Mouse (Mus musculus) bone marrow macrophage, adult 2 months (primary cell): ENCODE results near the gene Ddx20.

Source experiments
- CTCF ChIP-seq: IDR thresholded peaks from 2 replicates; pipeline ENCODE4 v1.5.1; 2012; ENCODE audit warnings: low read depth, mild to moderate bottlenecking, low read length, moderate library complexity
- POLR2A ChIP-seq: IDR thresholded peaks from 2 replicates; pipeline ENCODE4 v1.6.1; 2012; ENCODE audit warnings: mild to moderate bottlenecking, low read depth, low read length, borderline replicate concordance

GRCm38 (mm10) chr3:105696387-105697147 lies 9.2 kb upstream of the Ddx20 start:
- TF ChIP-seq CTCF (no peak), POLR2A (no peak)
